Mouse (Mus musculus): Measurements from ENCODE around the gene Stx16.

Gene Stx16

DNA sequence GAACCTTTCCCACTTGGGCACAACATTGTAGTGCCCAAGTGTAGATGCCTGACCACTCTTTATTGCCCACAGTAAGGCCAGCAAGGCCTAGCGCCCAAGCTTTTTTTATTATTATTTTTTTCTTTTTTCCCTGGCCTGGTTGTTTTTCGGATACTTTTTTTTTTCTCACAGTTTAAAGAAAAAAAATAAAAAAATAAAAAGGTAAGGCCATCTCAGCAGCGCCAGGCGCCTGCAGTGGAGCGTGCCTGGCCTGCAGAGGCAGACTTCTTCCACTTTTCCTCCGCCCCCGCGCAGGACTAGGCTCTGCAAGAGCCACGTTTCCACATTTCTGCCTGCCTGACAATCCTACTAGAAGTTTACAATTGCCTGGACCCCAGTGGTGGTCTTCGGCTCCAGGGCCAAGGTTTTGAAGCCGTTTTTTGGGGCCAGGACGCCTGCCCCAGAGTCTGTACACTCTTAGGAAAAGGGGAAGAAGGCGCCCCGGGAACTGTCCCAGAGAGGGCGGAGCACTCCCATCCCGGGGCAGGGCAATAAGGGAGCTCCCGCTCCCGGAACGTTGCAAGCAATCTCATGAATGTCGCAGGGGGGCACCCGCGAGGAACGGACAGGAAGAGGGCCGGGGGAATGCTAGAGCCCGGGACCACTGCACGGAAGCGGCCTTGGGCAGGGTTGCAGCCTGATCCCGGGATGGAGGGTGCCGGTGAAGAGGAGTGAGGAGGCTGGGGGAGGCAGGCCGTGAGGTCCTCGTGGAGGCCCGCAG, at the start of gene Stx16:
Gene Stx16, plus strand, starts transcription at position 636 of the 760 bp plus-strand sequence.
- DNase-seq (ENCODE audit: low read depth, low spot score) = peak; percentile 87

DNA sequence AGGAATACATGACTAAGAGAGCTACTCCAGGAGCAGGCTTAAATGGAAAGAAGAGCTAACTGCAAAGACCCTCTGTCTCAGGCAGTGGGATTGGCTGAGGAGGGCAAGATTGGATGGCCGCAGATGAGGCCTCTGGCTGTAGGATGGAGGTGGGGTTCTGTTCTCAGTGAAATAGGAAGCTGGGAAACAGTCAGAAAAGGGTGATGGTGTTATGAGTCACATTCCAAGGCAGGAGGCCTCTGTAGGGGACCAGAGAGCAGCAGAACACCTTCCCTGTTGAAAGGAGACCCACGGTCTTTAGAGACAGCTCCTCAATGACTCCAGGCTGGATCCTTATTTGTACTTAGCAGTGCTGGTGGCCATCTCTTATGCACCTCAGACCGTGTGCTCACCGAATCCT, 49.7 kb upstream of the Stx16 start:
- no peak for DNase-seq (ENCODE audit: low read depth, low spot score)

DNA sequence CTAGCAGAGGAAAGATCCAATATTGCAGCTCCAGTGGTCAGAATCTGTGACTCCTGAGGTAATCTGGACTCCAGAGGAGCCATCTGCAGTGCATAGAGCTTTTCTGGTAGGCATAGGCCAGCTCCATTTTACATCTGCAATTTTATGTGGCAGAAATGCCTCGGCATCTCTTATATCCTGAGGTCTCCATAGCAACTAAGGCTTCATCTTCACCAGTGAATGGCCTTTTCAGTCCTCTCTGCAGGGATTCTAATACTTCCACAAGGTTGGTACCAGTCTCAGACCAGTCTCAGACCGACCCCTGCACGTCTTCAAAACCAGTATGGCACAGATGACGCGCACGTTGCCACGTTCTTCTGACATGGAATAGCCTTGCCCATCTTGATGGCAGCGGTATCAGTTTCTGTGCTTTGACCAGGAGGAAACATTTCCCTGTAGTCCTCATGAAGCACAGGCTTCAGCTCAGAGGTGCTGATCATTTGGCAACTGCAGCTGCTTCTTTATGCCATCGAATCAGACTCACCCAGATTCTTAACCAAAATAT, 42.8 kb upstream of the Stx16 start:
- DNase-seq (ENCODE audit: low read depth, low spot score) = no peak

DNA sequence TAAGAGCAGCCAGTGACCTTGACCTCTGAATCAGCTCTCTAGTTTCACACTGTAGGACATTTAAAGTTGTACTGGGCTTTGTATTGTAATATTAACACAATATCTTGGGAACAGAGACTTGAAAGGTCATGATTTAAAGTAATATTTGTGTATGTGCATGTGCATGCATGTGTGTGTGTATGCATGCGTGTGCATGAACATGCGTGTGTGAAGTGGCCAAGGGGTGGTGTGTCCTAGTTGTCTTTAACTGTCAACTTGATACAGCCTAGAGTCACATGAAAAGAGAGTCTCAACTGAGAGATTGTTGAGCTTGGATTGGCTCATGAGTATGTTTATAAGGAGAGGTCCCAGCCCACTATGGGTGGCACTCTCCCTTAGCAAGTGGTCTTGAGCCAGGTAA, 28.5 kb upstream of the Stx16 start:
- no peak for DNase-seq (ENCODE audit: low read depth, low spot score)

GRCm38 (mm10) chr2:174049481-174050338, 26.4 kb upstream of the Stx16 start:
- DNase-seq (ENCODE audit: low read depth, low spot score) = no peak

GRCm38 (mm10) chr2:174050339-174050685, 25.8 kb upstream of the Stx16 start:
- DNase-seq (ENCODE audit: low read depth, low spot score) = no peak

GRCm38 (mm10) chr2:174051081-174051481, 25.0 kb upstream of the Stx16 start:
- DNase-seq (ENCODE audit: low read depth, low spot score) = no peak

GRCm38 (mm10) chr2:174054496-174054895, 21.6 kb upstream of the Stx16 start:
- no peak for DNase-seq (ENCODE audit: low read depth, low spot score)

GRCm38 (mm10) chr2:174057730-174058129, 18.4 kb upstream of the Stx16 start:
- DNase-seq (ENCODE audit: low read depth, low spot score) = no peak

- DNase-seq (ENCODE audit: low read depth, low spot score) = no peak
Measured at GRCm38 (mm10) chr2:174058316-174058939, 17.7 kb upstream of the Stx16 start.

GRCm38 (mm10) chr2:174059591-174060385, 16.3 kb upstream of the Stx16 start:
- DNase-seq (ENCODE audit: low read depth, low spot score) = no peak

DNA sequence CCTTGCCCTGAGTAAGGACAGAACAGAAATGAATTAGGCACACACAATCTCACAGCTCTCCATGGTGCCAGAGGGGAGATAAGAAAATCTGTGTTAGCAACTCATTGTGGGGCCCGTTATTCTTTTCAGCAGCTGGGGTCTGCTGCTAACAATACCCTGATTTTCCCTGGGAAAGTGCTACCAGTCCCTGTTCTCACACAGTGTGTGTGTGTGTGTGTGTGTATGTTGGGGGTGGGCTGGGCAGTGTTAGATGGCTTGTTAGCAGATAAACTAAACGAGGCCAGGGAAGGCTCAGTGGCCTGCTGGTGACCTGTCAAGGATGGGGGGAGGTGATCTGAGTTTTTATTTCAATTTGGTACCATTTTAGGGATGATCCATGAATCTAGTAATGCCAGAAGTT, 14.9 kb upstream of the Stx16 start:
- no peak for DNase-seq (ENCODE audit: low read depth, low spot score)

DNA sequence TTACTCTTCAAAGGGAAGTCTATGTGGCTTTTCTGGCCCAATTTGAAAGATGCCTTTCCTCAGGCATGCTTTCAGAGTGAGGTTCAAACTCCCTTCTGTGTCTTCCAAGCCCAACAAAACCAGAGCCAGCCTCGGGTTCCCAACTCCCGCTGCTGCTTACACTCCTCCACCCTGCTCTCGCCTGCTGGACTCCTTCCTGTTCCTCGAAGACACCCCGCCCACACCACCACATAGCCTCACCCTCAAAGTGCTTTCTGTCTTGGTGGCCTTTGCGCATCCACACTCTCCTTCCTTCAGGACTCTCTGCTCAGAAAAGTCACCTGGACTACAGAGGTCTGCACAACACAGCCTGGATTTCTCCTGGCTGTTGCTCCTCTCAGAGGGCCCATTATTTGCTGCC, 13.0 kb upstream of the Stx16 start:
- no peak for DNase-seq (ENCODE audit: low read depth, low spot score)

- DNase-seq (ENCODE audit: low read depth, low spot score) = no peak
Measured at GRCm38 (mm10) chr2:174063527-174064211, 12.4 kb upstream of the Stx16 start.

GRCm38 (mm10) chr2:174067793-174068419, 8.2 kb upstream of the Stx16 start:
- no peak for DNase-seq (ENCODE audit: low read depth, low spot score)

GRCm38 (mm10) chr2:174069532-174070049, 6.5 kb upstream of the Stx16 start:
- DNase-seq (ENCODE audit: low read depth, low spot score) = no peak

- peak; percentile 64 for DNase-seq (ENCODE audit: low read depth, low spot score)
Measured at GRCm38 (mm10) chr2:174071406-174071805, 4.7 kb upstream of the Stx16 start.

GRCm38 (mm10) chr2:174073156-174073790, 2.8 kb upstream of the Stx16 start:
- peak; percentile 44 for DNase-seq (ENCODE audit: low read depth, low spot score)

GRCm38 (mm10) chr2:174074621-174075020, 1.5 kb upstream of the Stx16 start:
- DNase-seq (ENCODE audit: low read depth, low spot score) = no peak
